Mouse (Mus musculus) left cerebral cortex, postnatal 4 days (tissue): ENCODE data around the gene Hist3h2a. TPM values are rescaled to one million over a fixed set of nuclear protein-coding genes. Genes with fewer than 3 reads are reported as not detected.

Source experiments
- DNase-seq: peaks from one replicate; pipeline ENCODE4 v3.0.0-alpha.2; 2022
- intact Hi-C: fragments of 180-260 bp; cut with DNase I; formaldehyde crosslinking; loops from one replicate; pipeline ENCODE4 v1.15.1; 2025
- total RNA-seq, 2 experiments: library from RNA; stranded (reverse); gene quantifications; 2 replicates each; pipeline ENCODE4 v1.2.3; 2021

Gene Hist3h2a
- total RNA-seq, 2 experiments from 2014 or later: 95.0 to 101 TPM

GRCm38 (mm10) chr11:58983691-58984341 lies 29.3 kb downstream of the Hist3h2a start:
- intact Hi-C loops: no loop called here
- DNase-seq: no peak

GRCm38 (mm10) chr11:58984657-58985056 lies 30.2 kb downstream of the Hist3h2a start:
- intact Hi-C loops: no loop called here
- no peak for DNase-seq

DNA sequence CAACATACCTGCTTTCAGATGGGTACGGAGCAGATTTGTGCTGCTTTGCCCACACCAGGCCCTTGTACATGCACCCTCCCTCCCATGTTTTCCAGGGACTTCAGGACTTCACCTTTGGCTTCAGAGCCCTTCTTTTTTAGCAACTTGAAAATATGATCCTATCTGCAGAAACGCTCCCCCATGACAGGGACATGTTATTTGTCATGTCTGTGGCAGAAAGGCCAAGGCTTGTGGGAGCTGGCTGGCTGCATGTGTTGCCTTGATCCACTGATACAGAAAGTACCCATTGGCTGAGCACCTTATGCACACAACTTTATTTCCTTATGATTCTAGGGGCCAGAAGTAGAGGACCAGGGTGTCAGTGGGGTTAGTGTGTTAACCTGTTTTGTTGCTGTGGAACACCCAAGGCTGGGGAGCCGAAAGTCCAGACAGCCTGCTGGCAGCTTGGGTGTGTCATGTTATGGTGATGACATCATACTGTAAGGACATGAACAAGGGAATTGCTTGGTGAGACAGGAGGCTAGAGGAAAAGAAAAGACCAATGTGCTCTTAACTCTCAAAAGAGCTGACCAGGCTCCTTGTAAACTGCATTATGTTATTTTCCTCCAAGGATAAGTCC lies 30.9 kb downstream of the Hist3h2a start:
- DNase-seq: no peak
- intact Hi-C loops: no loop called here

- intact Hi-C loops: no loop called here
Measured at GRCm38 (mm10) chr11:58989166-58989565, 34.7 kb downstream of the Hist3h2a start.

GRCm38 (mm10) chr11:58990141-58990540 lies 35.7 kb downstream of the Hist3h2a start:
- intact Hi-C loops: no loop called here
- no peak for DNase-seq

More at GRCm38 (mm10) chr11:58989166-58989565, 34.7 kb downstream of the Hist3h2a start:
- DNase-seq: no peak

GRCm38 (mm10) chr11:58990794-58991193 lies 36.3 kb downstream of the Hist3h2a start:
- DNase-seq: no peak
- intact Hi-C loops: no loop called here

DNA sequence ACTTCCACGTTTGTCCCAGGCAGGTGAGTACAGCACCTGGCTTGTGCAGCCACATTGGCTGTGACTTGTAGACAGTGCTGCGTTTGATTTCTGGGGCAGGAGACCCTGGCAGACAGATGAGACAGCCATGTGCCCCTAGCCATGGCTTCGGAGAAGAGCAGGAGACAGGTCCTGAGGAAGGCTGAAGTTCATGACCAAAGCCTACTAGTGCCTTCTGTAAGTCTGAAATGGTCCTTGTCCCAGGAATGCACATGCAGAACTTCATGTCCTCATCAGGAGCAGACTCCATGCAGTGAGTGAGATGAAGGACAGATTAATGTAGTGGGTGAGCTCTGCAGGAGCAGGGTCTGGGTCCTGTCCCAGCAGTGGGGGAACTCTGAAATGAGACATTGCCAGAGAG lies 37.4 kb downstream of the Hist3h2a start:
- DNase-seq: no peak
- intact Hi-C loops: no loop called here

GRCm38 (mm10) chr11:58993091-58993670 lies 38.7 kb downstream of the Hist3h2a start:
- intact Hi-C loops: no loop called here
- DNase-seq: no peak

DNA sequence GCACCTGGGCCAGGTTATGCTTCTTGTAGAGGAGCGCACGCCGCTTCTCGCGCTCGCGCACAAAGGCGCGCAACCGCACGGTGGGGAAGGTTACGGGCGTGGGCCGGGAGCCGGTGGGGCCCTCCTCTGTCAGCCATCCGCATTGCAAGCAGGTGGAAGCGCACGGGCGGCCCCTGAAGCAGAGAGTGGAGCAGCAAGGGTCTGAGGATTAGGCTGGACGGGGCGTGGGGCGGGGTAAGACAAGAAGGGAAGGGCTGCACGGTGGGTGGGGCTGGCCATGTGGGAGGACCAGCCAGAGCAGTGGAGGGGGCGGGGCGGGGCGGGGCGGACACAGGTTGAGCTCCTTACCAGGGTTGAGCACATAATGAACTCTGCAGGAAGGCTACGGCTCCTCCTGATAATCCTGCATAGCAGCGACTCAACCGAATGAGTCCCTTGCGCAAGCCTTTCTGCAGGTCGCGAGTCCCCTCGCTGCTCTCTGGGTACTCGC lies 39.9 kb downstream of the Hist3h2a start:
- DNase-seq: peak; percentile 45
- intact Hi-C loops: no loop called here

DNA sequence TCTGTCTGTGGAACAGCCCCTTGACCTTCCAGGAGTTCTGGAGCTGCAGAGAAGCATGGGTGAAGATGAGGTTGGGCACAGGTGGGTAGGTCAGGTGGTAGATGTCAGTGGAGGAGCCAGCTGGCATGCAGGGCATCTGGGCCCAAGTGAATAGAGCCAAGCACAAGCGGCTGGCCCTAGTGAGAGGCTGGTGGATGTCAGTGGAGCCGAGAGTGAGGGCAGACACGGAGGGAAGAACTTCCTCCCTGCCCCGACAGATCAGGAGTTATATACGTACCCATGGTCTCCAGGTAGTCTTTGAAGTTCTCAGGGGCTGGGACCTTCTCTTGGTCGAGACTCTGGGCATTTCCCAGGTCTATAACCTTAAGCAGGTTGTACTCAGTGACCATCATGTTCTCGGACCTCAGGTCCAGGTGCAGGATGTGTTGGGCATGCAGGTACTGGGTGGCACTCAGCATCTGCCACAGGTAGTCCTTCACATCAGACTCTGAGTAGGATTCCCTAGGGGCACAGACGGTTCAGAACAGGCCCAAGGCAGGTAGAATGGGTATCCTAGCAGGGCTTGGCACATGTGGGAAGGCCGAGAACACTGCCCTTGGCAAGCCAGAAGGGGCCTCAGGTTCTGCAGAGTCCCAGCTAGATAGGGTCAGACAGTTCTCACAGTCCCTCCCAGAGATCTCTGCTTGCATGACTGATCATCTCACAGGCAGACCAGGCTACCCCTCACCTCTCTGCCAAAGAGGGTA lies 40.7 kb downstream of the Hist3h2a start:
- no peak for DNase-seq
- intact Hi-C loops: no loop called here

DNA sequence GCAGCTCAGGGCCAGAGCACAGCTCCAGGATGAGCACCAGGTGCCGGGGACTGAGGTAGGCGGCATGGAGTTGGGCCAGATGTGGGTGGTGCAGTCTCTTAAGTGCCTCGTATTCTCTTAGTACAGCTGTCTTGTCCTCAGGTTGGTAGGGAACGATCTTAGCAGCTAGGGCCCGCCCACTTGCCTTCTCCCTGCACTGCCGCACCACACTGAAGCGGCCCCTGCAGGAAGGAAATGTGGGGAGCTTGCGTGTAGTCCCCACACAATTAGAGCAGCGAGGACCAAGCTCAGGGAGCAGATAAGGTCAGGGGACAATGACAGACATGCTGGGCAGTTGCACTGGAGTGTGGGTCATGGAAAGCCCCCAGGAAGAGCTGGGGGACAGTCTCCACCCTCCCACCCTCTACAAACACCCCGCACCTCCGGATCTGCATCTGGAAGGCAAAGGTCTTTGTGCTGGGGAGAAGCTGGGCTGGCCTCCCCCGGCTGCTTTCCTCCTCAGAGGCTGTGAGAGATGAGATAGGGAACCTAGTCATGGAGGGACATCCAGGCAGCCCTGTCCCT lies 41.4 kb downstream of the Hist3h2a start:
- no peak for DNase-seq
- intact Hi-C loops: no loop called here

DNA sequence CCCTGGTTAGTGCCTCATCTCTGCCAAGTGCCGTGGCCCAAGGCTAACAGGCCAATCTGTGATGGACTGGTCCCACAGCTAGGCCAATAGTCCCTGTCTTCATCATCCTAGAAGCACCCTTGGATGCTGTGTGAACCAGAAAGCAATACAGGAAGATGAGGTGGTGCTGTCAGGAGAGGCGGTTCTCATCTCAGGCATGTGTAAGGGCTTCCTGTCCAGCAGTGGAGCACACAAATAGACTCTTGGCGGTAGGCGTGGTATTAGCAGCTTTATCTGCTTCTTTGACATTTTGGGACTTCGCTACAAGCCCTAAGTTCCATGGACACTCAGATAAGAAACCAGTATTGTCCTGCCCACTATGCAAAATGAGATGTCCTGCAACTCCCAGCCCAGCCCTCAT lies 43.1 kb downstream of the Hist3h2a start:
- intact Hi-C loops: no loop called here
- DNase-seq: no peak

DNA sequence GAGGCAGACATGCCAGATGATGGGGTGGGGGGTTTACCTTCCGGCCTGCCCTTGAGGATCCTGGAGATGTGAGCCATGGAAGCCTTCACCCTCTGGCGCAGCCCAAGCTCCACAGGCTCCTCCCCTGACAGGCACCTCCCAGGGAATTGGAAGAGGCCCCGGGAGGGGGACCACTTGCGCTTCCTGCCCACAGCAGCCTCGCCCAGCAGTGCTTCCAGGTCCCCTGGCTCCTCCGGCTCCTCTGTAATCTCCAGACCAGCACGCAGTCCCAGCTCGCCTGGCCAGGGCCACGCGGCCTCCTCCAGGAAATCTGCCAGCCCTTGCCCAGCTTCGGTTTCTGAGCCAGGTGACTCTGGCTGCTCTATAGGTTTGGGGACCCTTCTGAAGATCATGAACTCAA lies 44.7 kb downstream of the Hist3h2a start:
- DNase-seq: no peak
- intact Hi-C loops: no loop called here

DNA sequence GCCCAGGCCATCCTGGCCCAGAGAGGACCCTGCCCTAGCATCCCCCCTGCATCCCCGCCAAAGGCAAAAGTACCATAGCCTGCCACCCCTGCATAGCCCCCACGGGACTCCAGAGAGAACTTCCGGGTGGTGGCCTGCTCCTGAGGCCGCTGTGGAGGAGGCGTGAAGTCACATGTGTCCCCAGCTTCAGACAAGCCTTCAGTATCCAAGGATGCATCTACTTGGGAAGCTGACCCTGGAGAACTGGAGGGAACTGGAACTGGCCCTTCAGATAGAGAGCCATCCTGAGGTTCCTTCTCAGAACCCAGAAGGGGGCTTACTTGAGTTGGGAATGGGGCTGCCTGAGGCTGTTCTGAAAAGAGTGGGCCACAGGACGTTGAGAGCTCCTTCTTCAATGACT lies 45.3 kb downstream of the Hist3h2a start:
- intact Hi-C loops: no loop called here
- no peak for DNase-seq

DNA sequence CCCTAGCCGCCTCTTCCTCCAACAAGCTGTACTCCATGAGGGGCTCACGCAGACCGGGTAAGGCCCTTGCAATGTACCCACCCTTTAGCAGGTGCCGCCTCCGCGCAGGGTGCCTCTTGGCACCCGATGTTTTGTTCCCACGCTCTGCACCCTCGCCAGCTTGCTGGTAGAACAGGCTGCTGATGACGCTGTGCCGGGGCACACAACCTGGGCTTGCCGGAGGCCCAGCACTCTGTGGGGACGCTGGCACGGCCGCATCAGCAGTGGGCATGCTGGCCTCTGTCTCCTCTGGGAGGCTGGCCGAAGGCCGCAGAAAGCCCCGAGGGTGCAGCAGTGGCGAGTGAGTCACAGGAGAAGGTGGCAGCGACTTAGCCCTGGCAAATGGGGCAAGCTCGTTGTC lies 46.1 kb downstream of the Hist3h2a start:
- DNase-seq: no peak
- intact Hi-C loops: no loop called here

DNA sequence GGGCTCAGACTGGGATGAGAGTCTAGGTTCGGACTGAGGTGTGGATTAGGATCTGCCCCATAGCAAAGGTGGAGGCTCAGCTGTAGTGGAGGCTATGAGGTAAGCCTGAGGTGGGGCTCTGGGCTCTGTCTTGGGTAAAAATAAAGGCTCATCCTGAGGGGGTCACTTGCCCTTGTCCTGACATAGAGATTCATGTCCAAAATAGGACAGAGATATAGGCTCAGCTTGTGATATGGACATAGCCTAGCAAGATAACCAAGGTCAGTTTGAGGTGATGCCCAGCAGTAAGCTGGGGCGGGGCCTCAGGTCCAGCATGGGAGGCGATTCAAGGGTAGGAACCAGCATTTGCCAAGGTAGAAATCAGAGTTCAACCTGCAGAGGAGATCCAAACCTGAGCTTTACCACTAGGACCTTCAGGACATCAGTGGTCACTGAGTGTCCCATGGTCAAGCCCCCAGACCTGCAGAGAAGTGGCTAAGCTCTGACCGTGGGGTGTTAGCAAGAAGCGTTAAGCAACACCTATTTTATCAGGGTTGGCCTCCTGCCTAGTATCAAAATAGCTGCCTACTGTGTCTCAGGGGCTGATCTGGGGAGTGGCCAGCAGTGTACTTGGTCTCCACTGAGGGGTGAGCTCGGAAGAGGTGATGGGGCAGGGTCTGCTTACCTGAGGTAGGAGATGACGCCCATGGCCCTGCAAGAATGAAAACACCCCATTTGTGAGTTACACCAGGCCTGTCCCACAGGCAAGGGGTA lies 48.0 kb downstream of the Hist3h2a start:
- no peak for DNase-seq

More for the DNA sequence above, 48.0 kb downstream of the Hist3h2a start:
- intact Hi-C loops: no loop called here
